Mouse (Mus musculus): ENCODE results near the gene Mettl6. TPM values are rescaled to one million over a fixed set of nuclear protein-coding genes. Genes with fewer than 3 reads are reported as not detected.
"Not testable (repeated sequence)": the region's sequence is repeated elsewhere in the genome, so short reads cannot be mapped to it uniquely, and the experiment has no call there.

The Mettl6 gene
- total RNA-seq, 2 experiments from 2014 or later: 29.7 to 35.1 TPM

DNA sequence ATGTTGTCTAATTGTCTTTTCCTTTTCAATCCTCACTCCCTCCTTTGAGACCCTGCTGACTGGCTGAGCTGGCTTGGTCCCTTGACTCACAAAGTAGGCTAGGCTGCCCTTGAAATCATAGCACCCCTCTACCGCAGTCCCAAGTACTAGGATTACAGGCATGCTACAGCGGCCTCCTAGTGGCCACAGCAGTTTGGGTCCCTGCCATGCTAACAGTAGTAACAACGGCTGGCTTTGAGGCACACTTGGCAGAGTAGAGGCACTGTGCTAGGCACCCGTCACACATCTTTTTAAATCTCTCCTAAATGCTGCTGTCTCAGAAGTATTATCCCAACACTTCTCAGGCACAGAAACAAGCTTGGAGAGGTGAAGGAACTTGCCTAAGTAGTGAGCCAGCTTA, 8.4 kb downstream of the Mettl6 start:
- intact Hi-C loops (cut with DNase I): no loop called here

DNA sequence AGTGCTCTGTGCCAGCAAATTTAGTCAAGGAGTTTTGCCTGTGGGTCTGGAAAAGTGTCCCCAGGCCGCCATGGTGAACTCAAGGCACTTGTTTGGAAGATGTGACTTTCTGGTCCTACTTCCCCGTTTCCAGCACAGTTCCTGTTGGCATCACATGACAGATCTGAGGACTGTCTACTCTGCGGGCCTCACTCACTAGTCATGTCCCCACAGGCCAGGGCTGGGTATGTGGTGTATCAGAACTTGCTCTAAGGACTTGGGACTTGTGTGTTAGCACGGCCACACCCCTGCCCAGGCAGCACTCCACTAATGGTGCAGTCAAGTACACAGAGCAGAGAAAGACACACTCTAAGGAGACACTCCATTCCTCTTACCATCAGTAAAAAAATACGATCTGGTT, 12.4 kb downstream of the Mettl6 start:
- intact Hi-C loops (cut with DNase I): no loop called here
- no peak for DNase-seq (ENCODE audit: low spot score in 2 of 2)

More for the DNA sequence above, 8.4 kb downstream of the Mettl6 start:
- no peak for DNase-seq (ENCODE audit: low spot score in 2 of 2)

DNA sequence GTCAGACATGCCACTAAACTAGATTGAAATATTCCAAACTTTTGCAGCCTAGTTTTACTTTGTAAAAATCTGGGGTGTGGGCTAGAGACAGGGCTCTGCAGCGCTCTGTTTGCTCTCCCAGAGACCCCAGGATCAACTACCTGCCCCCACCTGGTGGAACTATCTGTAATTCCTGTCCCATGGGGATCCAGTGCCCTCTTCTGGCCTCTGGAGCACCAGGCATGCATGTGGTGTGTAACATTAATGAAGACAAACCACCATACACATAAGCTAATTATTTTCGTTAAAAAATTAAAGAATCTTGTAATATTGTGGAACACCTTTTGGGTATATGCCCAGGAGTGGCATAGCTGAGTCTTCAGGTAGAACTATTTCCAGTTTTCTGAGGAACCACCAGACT, 21.5 kb downstream of the Mettl6 start:
- intact Hi-C loops (cut with DNase I): loop anchor here (2.0 to 5.0 kb wide), 3 partner anchors 86 to 201 kb away; no protein-coding TSS in a partner anchor
- no peak for DNase-seq (ENCODE audit: low spot score in 2 of 2)

DNA sequence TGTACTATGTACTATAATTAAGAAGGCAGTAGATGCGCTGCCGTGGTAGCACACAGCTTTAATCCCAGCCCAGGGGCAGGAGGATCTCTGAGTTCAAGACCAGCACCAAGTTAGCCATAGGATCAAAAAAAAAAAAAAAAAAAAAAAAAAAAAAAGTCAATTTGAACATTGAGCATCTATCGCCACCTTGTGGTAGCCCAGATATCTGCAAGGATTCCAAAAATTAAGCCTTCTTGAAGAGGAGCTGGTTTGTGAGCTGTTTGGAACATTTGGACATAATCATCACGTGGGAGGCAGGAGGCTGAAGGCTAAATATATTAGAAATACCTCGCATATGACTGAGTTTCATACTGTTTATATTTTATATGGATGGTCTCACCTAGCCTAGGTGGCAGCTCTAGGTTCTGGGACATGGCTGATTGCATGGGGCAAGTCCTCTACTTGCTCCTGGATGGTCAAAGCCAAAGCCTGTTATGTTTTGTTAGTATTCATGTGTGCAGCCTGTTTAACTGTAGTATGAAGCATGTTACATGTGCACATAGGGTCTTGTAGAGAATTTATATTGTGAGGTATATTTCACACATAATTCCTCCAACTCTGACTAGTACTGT, 22.3 kb downstream of the Mettl6 start:
- intact Hi-C loops (cut with DNase I): loop anchor here (2.0 to 5.0 kb wide), 3 partner anchors 86 to 200 kb away; no protein-coding TSS in a partner anchor
- DNase-seq (ENCODE audit: low spot score in 2 of 2): peak; percentile 25 to 57

DNA sequence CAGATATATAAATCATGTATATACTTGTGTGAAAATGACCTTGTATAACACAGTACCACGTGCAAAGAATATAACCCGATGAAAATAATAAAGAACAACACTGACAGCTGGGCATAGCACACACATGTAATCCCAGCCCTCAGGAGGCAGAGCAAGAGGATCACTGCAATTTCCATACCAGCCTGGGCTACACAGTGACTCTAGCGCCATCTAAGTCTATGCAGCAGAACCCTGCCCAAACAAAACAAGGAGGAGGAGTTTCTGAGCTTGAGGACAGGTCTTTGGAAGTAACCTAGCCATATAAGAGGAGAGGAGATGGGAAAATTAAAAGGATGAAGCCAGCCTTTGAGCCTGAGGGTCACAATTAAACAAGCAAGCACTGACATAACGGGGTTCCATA, 25.1 kb downstream of the Mettl6 start:
- DNase-seq (ENCODE audit: low spot score in 2 of 2): no peak
- intact Hi-C loops (cut with DNase I): loop anchor here (5.0 kb wide), 1 partner anchor 197 kb away; no protein-coding TSS in a partner anchor

DNA sequence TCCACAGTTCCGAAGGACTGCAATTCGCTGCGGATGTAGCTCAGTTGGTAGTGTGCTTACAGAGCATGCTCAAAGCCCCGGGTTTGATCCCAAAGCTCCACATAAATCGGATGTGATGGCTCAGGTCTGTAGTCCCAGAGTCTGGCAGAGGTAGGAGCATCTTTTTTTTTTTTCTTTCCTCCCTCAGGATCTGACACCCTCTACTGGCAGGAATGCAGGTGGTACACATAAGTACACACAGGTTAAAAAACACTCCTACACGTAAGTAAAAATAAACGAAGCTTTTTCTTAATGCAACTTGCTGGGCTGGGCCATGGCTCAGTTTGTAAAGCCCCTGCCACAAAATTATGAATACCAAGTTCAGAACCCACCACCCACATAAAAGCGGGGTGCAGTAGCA, 30.7 kb downstream of the Mettl6 start:
- intact Hi-C loops (cut with DNase I): no loop called here
- DNase-seq (ENCODE audit: low spot score in 2 of 2): no peak

DNA sequence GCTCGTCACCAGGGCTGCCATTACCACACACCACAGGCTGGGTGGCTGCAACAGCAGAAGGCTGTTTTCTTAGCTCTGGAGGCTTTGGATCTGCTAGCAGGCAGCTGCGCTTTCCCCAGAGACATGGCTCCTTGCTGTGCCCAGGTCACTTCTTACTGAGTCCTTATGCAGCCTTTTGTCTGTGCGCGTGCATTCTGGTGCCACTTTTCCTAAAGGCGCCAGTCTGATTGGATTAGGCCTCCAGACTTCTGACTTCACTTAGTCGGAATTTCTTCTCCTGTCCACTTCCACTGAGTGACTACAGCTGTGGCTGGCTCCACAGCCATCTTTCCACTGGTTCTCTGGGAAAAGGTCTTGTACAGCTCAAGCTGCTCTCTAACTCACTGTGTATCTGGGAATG, 32.0 kb downstream of the Mettl6 start:
- no peak for DNase-seq (ENCODE audit: low spot score in 2 of 2)
- intact Hi-C loops (cut with DNase I): no loop called here

DNA sequence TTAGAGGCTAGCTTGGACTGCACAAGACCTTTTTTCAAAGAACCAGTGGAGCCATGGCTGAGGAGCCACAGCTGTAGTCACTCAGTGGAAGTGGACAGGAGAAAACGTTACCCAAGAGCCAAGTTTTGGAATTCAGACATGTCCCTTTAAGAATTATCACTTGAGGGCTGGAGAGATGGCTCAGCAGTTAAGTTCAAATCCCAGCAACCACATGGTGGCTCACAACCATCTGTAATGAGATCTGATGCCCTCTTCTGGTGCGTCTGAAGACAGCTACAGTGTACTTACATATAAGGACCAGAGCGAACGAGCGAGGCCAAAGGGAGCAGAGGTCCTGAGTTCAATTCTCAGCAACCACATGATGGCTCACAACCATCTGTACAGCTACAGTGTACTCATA, 32.6 kb downstream of the Mettl6 start:
- DNase-seq (ENCODE audit: low spot score in 2 of 2); intact Hi-C loops (cut with DNase I): not testable (repeated sequence)

DNA sequence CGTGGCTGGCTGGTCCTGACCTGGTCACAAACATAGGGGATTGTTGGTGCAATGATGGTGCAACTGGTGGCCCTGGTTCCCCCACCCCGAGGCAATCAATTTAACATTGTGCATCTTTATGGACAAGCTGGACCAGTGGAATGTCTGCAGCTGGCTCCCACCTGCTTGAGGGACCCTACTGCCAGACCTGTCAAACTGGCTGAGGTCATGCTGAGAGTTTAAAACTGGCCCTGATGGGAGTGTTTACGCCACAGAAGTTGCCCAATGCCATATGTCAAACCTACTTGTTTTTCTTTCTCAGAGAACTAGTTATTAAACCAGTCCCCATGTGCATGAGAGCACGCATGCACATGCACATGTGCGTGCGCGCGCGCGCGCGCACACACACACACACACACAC, 36.8 kb downstream of the Mettl6 start:
- intact Hi-C loops (cut with DNase I): no loop called here
- DNase-seq (ENCODE audit: low spot score in 2 of 2): no peak

DNA sequence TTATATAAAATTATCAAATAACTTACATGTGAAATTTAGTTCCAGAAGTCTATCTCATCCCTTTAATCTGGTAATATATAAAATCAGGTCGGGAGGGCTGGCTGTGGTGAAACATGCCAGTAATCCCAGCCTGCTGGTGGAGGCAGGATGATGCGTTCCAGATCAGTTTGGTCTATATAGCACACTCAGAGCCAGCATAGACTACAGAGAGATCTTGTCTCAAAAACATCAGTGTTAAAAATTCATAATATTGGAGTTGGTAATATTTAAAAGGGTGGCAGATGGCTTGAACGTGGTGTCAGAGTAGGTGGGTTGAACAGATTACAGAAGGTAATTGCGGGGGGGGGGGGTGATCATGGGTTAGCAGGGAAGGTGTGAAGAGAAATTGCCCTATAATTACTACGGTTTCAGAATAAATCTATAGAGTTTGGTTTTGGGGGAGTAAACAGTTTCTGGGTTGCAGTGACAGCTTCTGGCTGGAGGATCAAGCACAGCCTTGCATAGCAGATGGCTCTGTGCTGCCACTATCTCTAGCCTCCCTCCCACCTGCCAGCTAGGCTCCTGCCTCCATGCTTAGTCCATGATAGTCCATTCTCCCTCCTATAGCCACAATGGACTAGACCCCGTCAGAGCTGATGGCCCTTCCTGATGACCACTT, 38.6 kb downstream of the Mettl6 start:
- intact Hi-C loops (cut with DNase I): no loop called here
- no peak for DNase-seq (ENCODE audit: low spot score in 2 of 2)

DNA sequence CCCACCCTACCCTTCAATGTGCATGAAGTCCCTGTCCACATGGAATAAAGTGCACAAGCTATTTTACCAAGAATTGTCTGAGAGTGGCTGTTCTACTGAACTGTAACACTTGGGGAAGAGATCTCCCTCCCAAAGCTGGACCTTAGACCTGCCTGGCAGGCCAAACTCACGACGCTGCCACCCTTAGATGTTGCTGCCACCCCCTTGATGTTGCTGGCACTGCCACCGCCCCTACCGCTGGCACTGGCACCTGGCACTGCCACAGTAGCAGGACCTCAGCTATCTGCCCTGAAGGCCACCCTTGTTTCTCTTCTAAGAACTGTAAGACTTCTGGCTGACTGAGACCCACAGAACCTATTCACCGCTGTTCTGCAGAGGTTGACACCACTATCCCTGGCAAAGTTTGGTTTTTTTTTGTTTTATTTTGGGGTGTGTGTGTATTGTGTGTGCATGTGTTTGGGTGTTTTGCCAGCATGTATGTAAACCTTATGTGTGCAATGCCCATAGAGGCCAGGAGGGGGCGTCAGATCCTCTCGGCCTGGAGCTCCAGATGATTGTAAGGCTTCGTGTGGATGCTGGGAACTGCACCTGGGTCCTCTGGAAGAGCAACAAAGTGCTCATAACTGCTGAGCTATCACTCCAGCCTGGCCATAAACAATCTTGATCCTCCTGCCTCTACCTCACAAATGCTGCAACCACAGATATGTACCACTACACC, 39.8 kb downstream of the Mettl6 start:
- intact Hi-C loops (cut with DNase I): no loop called here
- no peak for DNase-seq (ENCODE audit: low spot score in 2 of 2)

DNA sequence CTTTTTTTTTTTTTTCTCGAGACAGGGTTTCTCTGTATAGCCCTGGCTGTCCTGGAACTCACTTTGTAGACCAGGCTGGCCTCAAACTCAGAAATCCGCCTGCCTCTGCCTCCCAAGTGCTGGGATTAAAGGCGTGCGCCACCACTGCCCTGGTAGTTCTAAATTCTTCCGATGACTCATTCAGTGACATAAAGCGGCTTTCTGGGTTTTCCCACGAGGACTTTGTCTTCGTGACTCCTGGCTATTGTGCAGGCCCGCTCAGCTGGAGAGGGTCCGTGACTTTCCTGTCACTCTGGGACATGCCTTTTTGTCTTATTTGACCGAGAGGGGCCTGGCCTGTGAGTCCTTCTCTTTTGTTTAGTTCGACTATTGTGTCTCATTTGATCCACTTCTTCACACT, 40.9 kb downstream of the Mettl6 start:
- DNase-seq (ENCODE audit: low spot score in 2 of 2); intact Hi-C loops (cut with DNase I): not testable (repeated sequence)

DNA sequence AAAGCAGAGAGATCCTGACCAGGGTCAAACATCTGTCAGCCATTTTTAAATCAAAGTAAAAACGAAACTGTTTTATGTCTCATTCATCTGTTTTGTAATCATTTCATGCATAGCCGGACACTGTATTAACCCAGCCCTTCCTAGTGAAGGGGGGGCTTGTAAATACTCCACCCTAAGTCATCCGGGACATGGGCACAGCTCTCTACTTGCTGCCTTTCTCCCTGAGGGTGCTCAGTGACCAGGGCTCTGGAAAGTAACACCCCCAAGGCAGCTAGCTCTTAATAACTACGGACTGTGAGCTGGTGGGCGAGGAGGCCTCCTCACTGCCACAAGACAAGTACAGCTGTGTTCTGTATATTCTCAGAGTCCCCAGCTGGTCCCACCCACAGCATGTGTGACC, 45.8 kb downstream of the Mettl6 start:
- no peak for DNase-seq (ENCODE audit: low spot score in 2 of 2)
- intact Hi-C loops (cut with DNase I): no loop called here

DNA sequence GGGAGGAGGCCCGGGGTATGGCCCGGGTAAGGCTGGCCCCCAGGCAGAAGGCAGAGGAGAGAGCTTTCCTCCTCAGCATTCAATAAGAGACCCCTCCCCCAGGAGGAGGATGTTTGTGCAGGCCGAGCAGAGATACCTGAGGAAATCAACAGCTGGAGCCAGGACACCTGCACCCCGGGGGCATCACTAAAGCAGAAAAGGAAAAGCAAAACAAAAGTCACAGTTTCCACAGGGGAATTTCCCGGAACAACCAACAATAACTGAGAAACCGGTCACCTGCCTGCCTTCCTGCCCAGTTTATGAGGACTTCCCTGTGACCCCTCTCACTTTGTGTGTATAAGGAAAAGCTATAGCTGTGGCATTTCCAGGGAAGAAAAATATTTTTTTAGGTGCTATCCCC, 51.2 kb downstream of the Mettl6 start:
- intact Hi-C loops (cut with DNase I): no loop called here
- no peak for DNase-seq (ENCODE audit: low spot score in 2 of 2)

DNA sequence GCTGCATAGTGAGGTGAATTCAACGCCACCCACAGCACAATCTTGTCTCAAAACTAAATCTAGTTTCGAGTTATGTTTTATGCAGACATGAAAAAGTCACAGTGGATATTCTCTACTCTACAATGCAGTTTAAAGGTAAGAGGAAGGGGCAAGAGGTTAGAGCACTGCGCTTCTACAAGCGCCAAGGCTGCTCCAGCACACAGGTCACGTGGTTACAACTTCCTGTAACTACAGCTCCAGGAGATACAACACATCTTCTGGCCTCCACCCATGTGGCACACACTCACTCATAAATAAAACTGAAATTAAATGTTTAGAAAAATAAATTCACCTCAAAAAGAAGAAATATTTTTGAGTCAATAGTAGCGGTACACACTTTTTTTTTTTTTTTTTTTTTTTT, 54.1 kb downstream of the Mettl6 start:
- intact Hi-C loops (cut with DNase I): no loop called here
- DNase-seq (ENCODE audit: low spot score in 2 of 2): no peak

DNA sequence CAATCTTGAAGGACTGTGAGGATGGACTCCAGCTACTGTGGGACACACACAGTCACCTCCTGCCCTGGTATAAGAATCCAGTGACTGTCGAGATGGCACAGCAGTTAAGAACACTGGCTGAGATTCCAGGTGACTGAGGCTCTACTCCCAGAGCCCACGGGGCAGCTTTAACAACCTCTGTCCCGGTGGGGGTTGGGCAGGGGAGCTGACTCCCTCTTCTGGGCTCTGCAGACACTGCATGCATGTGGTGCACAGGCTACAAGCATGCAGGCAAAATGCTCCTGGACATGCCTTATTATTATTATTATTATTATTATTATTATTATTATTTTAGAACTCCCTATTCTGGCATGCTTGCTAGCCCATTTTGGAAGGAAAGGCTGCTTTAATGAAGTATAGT, 54.6 kb downstream of the Mettl6 start:
- no peak for DNase-seq (ENCODE audit: low spot score in 2 of 2)
- intact Hi-C loops (cut with DNase I): no loop called here

DNA sequence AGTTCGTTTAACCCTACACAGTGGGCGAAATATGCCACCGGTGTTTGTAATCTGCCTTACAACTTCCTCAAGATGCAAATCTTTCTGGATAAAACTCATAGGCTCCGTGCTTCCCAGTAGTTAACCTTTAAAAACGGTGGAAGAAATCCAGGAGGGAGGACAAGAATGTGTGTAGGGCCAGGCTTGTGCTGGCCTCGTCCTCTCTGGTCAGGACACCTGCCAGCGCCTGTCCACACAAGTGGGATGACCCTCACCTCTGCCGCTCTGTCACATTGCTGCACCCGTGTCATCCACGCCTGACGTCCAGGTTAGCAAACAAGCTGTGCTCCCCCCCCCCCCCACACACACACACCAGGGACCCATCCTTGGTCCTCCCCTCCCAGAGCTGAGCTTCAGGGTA, 55.6 kb downstream of the Mettl6 start:
- intact Hi-C loops (cut with DNase I): loop anchor here (5.0 kb wide), 1 partner anchor 57 kb away; no protein-coding TSS in a partner anchor
- DNase-seq (ENCODE audit: low spot score in 2 of 2): no peak

DNA sequence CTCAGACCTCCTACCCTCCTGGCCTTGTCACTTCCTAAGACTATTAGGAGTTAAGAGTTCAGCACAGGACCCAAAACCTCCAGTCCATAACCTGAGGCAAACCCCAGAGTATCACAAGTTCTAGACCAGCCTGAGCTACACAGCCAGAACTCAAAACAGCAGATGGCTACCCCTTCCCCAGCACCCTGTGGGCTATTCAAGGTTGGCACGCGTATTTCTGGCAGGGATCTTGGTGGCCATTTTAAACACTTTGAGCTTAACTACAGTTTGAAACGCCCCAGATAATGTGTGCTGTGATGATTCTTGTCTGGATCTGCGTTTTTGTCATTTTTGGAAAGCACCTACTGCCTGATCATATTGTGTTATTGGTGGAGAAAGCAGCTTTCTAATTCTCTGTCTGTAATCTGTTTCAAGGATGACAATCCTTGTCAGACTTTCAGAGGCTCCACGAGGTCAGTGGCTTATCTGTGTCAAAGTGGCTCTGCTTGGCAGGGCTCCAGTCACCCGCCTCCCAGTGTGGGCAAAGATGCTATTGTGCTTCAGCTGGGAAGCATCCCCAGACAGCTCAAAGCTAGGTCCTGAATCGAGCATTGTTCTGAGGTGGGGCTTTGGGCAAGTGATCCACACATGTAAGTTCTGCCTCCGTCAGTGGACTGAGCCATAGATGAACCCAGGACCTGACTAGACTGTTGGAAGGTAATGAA, 56.9 kb downstream of the Mettl6 start:
- no peak for DNase-seq (ENCODE audit: low spot score in 2 of 2)
- intact Hi-C loops (cut with DNase I): loop anchor here (5.0 kb wide), 1 partner anchor 56 kb away; no protein-coding TSS in a partner anchor

DNA sequence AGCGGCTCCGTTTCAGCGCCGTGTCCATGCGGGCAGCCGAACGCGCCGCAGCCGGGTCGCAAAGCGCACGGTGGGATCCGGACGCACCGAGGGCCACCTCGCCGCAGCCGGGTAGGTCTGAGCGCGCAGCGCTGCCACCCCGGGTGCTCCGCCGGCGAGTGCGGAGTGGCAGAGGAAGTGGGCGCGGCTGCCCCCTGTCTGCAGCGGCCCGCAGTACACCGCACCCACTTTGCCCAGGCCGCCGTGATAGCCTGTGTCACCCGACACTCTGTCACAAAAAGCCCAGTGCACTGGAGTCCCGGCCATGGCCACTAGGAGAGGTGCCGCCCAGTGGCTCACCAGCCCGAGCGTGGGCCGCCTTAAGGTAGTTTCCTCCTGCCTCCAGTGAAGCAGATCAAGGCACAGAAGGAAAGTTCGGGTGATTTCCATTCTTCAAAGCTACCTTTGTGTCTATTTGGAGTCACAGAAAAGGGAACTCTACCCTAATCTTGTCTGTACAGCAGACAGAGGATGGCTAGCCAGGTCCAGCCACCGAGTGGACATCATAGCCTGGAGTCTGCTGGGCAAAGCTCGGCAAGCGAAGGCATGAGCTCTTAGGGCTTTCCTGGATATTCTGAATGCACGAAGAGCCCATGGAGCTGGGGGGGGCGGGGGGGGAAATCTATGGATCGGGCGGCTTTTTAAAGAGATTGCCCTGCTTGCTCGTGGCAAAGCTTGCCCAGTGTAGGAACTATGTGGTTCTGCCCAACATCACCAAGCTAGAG, 58.7 kb downstream of the Mettl6 start, which contains the start of gene Sh3bp5:
TSS of gene Sh3bp5 (minus strand) at position 149 of the 764 bp plus-strand sequence.
- intact Hi-C loops (cut with DNase I): loop anchor here (5.0 kb wide), 1 partner anchor 54 kb away; no protein-coding TSS in a partner anchor
- DNase-seq (ENCODE audit: low spot score in 2 of 2): peak; percentile 94
